Mouse (Mus musculus): Measurements from ENCODE around the gene Atp5mpl. TPM values are rescaled to one million over a fixed set of nuclear protein-coding genes. Genes with fewer than 3 reads are reported as not detected.

Atp5mpl gene
- polyA plus RNA-seq, 2 experiments: 139 to 642 TPM

- Histone ChIP-seq H3K4me1 (replicated peaks; ENCODE audit: control insufficient read depth in 2 of 2, insufficient read depth in 2 of 2, low read length in 1 of 2) (no peaks in the 10 kb centered on the region), H3K4me2 (ENCODE audit: low read depth) (no peak overlapping the region), H3K9ac (replicated peaks) (no peak overlapping the region), H3K4me3 (ENCODE audit: insufficient read depth in 1 of 2, low read depth in 2 of 2, low read length in 2 of 2) (no peak overlapping the region), H3K27ac (no peak overlapping the region), H3K27me3 (ENCODE audit: control insufficient read depth, insufficient read depth, low read length) (no peaks in the 10 kb centered on the region), H3K9me3 (ENCODE audit: control insufficient read depth, low read length) (no peaks in the 10 kb centered on the region), H3K36me3 (replicated peaks; ENCODE audit: control insufficient read depth, insufficient read depth, low read depth) (no peaks in the 10 kb centered on the region)
- ATAC-seq (ENCODE audit: insufficient read depth) (no peak), DNase-seq (ENCODE audit: low read depth in 3 of 3, low spot score in 3 of 3) (no peak)
- WGBS (ENCODE audit: insufficient replicate concordance): 72% methylated on average over 7 of the region's 7 CpGs
- TF ChIP-seq CTCF (IDR thresholded peaks at IDR 0.05; ENCODE audit: low read depth): no peak
- no peak for TF ChIP-seq EP300 (IDR thresholded peaks at IDR 0.05; ENCODE audit: low read depth)
Measured at GRCm38 (mm10) chr12:111999735-112000134, 33.0 kb upstream of the Atp5mpl start.

- no peak for TF ChIP-seq CTCF (IDR thresholded peaks at IDR 0.05; ENCODE audit: low read depth)
- no peak for TF ChIP-seq EP300 (IDR thresholded peaks at IDR 0.05; ENCODE audit: low read depth)
- Histone ChIP-seq H3K9ac (replicated peaks) (no peak overlapping the region), H3K4me2 (ENCODE audit: low read depth) (no peak overlapping the region), H3K9me3 (ENCODE audit: control insufficient read depth, low read length) (no peaks in the 10 kb centered on the region), H3K4me1 (replicated peaks; ENCODE audit: control insufficient read depth in 2 of 2, insufficient read depth in 2 of 2, low read length in 1 of 2) (no peaks in the 10 kb centered on the region), H3K27ac (no peak overlapping the region), H3K27me3 (ENCODE audit: control insufficient read depth, insufficient read depth, low read length) (no peaks in the 10 kb centered on the region), H3K36me3 (replicated peaks; ENCODE audit: control insufficient read depth, insufficient read depth, low read depth) (no peaks in the 10 kb centered on the region), H3K4me3 (ENCODE audit: insufficient read depth in 1 of 2, low read depth in 2 of 2, low read length in 2 of 2) (no peak overlapping the region)
- WGBS (ENCODE audit: insufficient replicate concordance): 74% methylated on average over 2 of the region's 2 CpGs
- no peak for ATAC-seq (ENCODE audit: insufficient read depth)
- no peak for DNase-seq (ENCODE audit: low read depth in 3 of 3, low spot score in 3 of 3)
Measured at GRCm38 (mm10) chr12:111995161-111995560, 28.4 kb upstream of the Atp5mpl start.

- 79% methylated on average over 5 of the region's 5 CpGs for WGBS (ENCODE audit: insufficient replicate concordance)
- ATAC-seq (ENCODE audit: insufficient read depth) (no peak), DNase-seq (ENCODE audit: low read depth in 3 of 3, low spot score in 3 of 3) (no peak)
- Histone ChIP-seq H3K4me1 (replicated peaks; ENCODE audit: control insufficient read depth in 2 of 2, insufficient read depth in 2 of 2, low read length in 1 of 2) (no peaks in the 10 kb centered on the region), H3K36me3 (replicated peaks; ENCODE audit: control insufficient read depth, insufficient read depth, low read depth) (no peaks in the 10 kb centered on the region), H3K9ac (replicated peaks) (no peak overlapping the region), H3K27ac (no peak overlapping the region), H3K9me3 (ENCODE audit: control insufficient read depth, low read length) (no peaks in the 10 kb centered on the region), H3K4me3 (ENCODE audit: insufficient read depth in 1 of 2, low read depth in 2 of 2, low read length in 2 of 2) (no peak overlapping the region), H3K4me2 (ENCODE audit: low read depth) (no peak overlapping the region), H3K27me3 (ENCODE audit: control insufficient read depth, insufficient read depth, low read length) (no peaks in the 10 kb centered on the region)
- no peak for TF ChIP-seq EP300 (IDR thresholded peaks at IDR 0.05; ENCODE audit: low read depth)
- no peak for TF ChIP-seq CTCF (IDR thresholded peaks at IDR 0.05; ENCODE audit: low read depth)
Measured at GRCm38 (mm10) chr12:111992626-111993025, 25.8 kb upstream of the Atp5mpl start.

GRCm38 (mm10) chr12:111986756-111987155, 20.0 kb upstream of the Atp5mpl start:
- DNase-seq (ENCODE audit: low read depth in 3 of 3, low spot score in 3 of 3) (no peak), ATAC-seq (ENCODE audit: insufficient read depth) (no peak)
- Histone ChIP-seq H3K9ac (replicated peaks) (no peak overlapping the region), H3K27ac (no peak overlapping the region), H3K4me3 (ENCODE audit: insufficient read depth in 1 of 2, low read depth in 2 of 2, low read length in 2 of 2) (no peak overlapping the region), H3K36me3 (replicated peaks; ENCODE audit: control insufficient read depth, insufficient read depth, low read depth) (no peaks in the 10 kb centered on the region), H3K9me3 (ENCODE audit: control insufficient read depth, low read length) (no peaks in the 10 kb centered on the region), H3K4me2 (ENCODE audit: low read depth) (no peak overlapping the region), H3K27me3 (ENCODE audit: control insufficient read depth, insufficient read depth, low read length) (no peaks in the 10 kb centered on the region), H3K4me1 (replicated peaks; ENCODE audit: control insufficient read depth in 2 of 2, insufficient read depth in 2 of 2, low read length in 1 of 2) (no peaks in the 10 kb centered on the region)
- WGBS (ENCODE audit: insufficient replicate concordance): 44% methylated on average over 9 of the region's 9 CpGs
- TF ChIP-seq EP300 (IDR thresholded peaks at IDR 0.05; ENCODE audit: low read depth): no peak

- Histone ChIP-seq H3K4me2 (ENCODE audit: low read depth) (no peak overlapping the region), H3K4me3 (ENCODE audit: insufficient read depth in 1 of 2, low read depth in 2 of 2, low read length in 2 of 2) (no peak overlapping the region), H3K4me1 (replicated peaks; ENCODE audit: control insufficient read depth in 2 of 2, insufficient read depth in 2 of 2, low read length in 1 of 2) (no peaks in the 10 kb centered on the region), H3K27ac (no peak overlapping the region), H3K36me3 (replicated peaks; ENCODE audit: control insufficient read depth, insufficient read depth, low read depth) (no peaks in the 10 kb centered on the region), H3K9me3 (ENCODE audit: control insufficient read depth, low read length) (no peaks in the 10 kb centered on the region), H3K9ac (replicated peaks) (no peak overlapping the region), H3K27me3 (ENCODE audit: control insufficient read depth, insufficient read depth, low read length) (no peaks in the 10 kb centered on the region)
- DNase-seq (ENCODE audit: low read depth in 3 of 3, low spot score in 3 of 3) (no peak), ATAC-seq (ENCODE audit: insufficient read depth) (no peak)
- WGBS (ENCODE audit: insufficient replicate concordance): 27% methylated on average over 2 of the region's 2 CpGs
- TF ChIP-seq CTCF (IDR thresholded peaks at IDR 0.05; ENCODE audit: low read depth) (no peak), EP300 (IDR thresholded peaks at IDR 0.05; ENCODE audit: low read depth) (no peak)
Measured at GRCm38 (mm10) chr12:111983165-111983564, 16.4 kb upstream of the Atp5mpl start.
